Mouse (Mus musculus) lung, postnatal 0 days (tissue): ENCODE results near the gene Mpz. TPM values are rescaled to one million over a fixed set of nuclear protein-coding genes. Genes with fewer than 3 reads are reported as not detected.

ENCODE experiments used
- ATAC-seq: fragments of 200-750 bp; cut with Nextera tagmentation; 2 replicates; pipeline ENCODE4 v1.8.0; 2017; ENCODE audit warnings: moderate library complexity
- DNase-seq: peaks from one replicate; pipeline ENCODE4 v3.0.0-alpha.2; 2016; ENCODE audit warnings: low spot score
- H3K27ac ChIP-seq: fragments of 300-500 bp; sonication (generic); 2 replicates; pipeline ENCODE4 v1.5.1; 2014; ENCODE audit warnings: antibody characterized with exemption, mild to moderate bottlenecking, low read length, mixed read lengths
- H3K27me3 ChIP-seq: fragments of 300-500 bp; sonication (generic); replicated peaks from 2 replicates; pipeline ENCODE4 v1.6.1; 2014; ENCODE audit warnings: low read length, mixed read lengths; ENCODE audit not compliant: insufficient read depth
- H3K36me3 ChIP-seq: fragments of 300-500 bp; sonication (generic); 2 replicates; pipeline ENCODE4 v1.6.1; 2014; ENCODE audit warnings: low read length, mixed read lengths; ENCODE audit not compliant: insufficient read depth
- H3K4me1 ChIP-seq: fragments of 300-500 bp; sonication (generic); 2 replicates; pipeline ENCODE4 v1.6.1; 2014; ENCODE audit warnings: antibody characterized with exemption, low read depth, low read length, mixed read lengths; ENCODE audit not compliant: insufficient read depth
- H3K4me2 ChIP-seq: fragments of 300-500 bp; sonication (generic); replicated peaks from 2 replicates; pipeline ENCODE4 v1.6.1; 2014; ENCODE audit warnings: low read depth, mild to moderate bottlenecking, low read length, moderate library complexity, mixed read lengths
- H3K4me3 ChIP-seq: fragments of 300-500 bp; sonication (generic); 2 replicates; pipeline ENCODE4 v1.5.1; 2014; ENCODE audit warnings: low read depth, low read length
- H3K9ac ChIP-seq: fragments of 300-500 bp; sonication (generic); replicated peaks from 2 replicates; pipeline ENCODE4 v1.6.1; 2014; ENCODE audit warnings: low read depth, mild to moderate bottlenecking
- H3K9me3 ChIP-seq: fragments of 300-500 bp; sonication (generic); 2 replicates; pipeline ENCODE4 v1.6.1; 2016; ENCODE audit warnings: low read length, mixed read lengths
- CTCF ChIP-seq: IDR thresholded peaks from 2 replicates; pipeline ENCODE4 v1.5.1; 2016; ENCODE audit warnings: antibody characterized with exemption, mild to moderate bottlenecking
- EP300 ChIP-seq: IDR thresholded peaks from 2 replicates; pipeline ENCODE4 v1.6.1; 2016; ENCODE audit warnings: antibody characterized with exemption, mild to moderate bottlenecking, control low read depth
- WGBS: fragments of 180-500 bp; shearing (Covaris S2); extraction: QIAGEN DNeasy Blood & Tissue Kit; methylation state at CpG from one replicate; pipeline ENCODE4 v1.1.7; 2014; 5-methylcytosine and 5-hydroxymethylcytosine counted together
- polyA plus RNA-seq: library from polyadenylated mRNA; unstranded; fragments of >200 nt; fragmentation: Nextera tagmentation; extraction: Ambion mirVana; gene quantifications from 2 replicates; pipeline ENCODE4 v1.2.1, GENCODE M21; 2015

The Mpz gene
- polyA plus RNA-seq, 1 experiment from 2014 or later, result 0.62 TPM

DNA sequence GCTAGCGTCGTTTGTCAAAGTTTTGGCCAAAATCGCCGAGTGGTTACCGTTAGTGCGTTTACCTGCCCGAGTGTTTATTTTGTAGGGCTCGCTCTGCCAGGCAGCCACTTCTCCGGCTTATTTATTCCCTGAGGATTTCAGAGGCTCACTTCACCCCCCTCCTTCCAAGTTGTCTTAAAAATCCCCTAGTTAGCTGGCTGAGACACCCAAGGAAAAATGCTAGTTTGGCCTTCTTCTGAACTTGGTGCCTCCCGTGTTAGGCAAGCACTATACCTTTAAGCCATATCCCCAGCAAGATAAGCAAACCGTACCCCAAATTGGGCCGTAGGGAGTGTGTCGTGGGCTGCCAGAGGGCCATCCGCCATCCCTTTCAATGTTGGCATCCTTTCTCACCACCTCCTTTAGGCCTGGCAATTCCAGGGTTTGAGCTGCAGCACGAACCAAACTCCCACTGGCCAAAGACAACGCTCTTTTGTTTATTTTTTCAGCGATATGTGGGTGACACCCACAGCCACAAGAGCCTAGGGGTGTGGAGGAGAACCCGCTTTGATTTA lies 404 bp downstream of the Mpz start:
- peak; percentile 22; the same call in 1 of the 2 replicates for TF ChIP-seq EP300
- no peak for TF ChIP-seq CTCF
- 5% methylated on average over 18 of the region's 18 CpGs for WGBS
- peak; percentile 50 for DNase-seq

GRCm38 (mm10) chr1:171151966-171152365 lies 1.5 kb downstream of the Mpz start:
- DNase-seq, result no peak
- Histone ChIP-seq H3K9me3 (no peaks in the 10 kb centered on the region), H3K4me1 (peaks cover 6% of the 10 kb centered on the region; the same call in 1 of the 2 replicates), H3K4me3 (no peak overlapping the region), H3K4me2 (no peak overlapping the region), H3K27ac (no peak overlapping the region), H3K36me3 (no peaks in the 10 kb centered on the region), H3K27me3 (no peaks in the 10 kb centered on the region), H3K9ac (no peak overlapping the region)
- no peak for TF ChIP-seq CTCF
- no peak for TF ChIP-seq EP300
- no peak for ATAC-seq
- WGBS, result 69% methylated on average over 4 of the region's 4 CpGs

More for the DNA sequence above, 404 bp downstream of the Mpz start:
- Histone ChIP-seq H3K4me2 (peak overlapping the region; percentile 73), H3K9ac (peak overlapping the region; percentile 45; the same call in 1 of the 2 replicates), H3K9me3 (no peaks in the 10 kb centered on the region), H3K36me3 (no peaks in the 10 kb centered on the region), H3K4me3 (peak overlapping the region; percentile 68), H3K27ac (peak overlapping the region; percentile 71), H3K27me3 (no peaks in the 10 kb centered on the region), H3K4me1 (peaks cover 6% of the 10 kb centered on the region; the same call in 1 of the 2 replicates)
- peak; percentile 40 for ATAC-seq

GRCm38 (mm10) chr1:171156644-171157043 lies 6.1 kb downstream of the Mpz start:
- H3K9ac ChIP-seq, result no peak overlapping the region
- H3K4me1 ChIP-seq, result no peaks in the 10 kb centered on the region
- TF ChIP-seq EP300, result no peak
- TF ChIP-seq CTCF, result no peak
- DNase-seq (no peak), ATAC-seq (no peak)
- WGBS, result 48% methylated on average over 3 of the region's 3 CpGs
- no peaks in the 10 kb centered on the region for H3K9me3 ChIP-seq
- H3K4me2 ChIP-seq, result no peak overlapping the region
- no peaks in the 10 kb centered on the region for H3K36me3 ChIP-seq
- no peak overlapping the region for H3K4me3 ChIP-seq
- H3K27ac ChIP-seq, result no peak overlapping the region
- H3K27me3 ChIP-seq, result 0 out of 2 replicates have a peak, but pooled peaks cover 3% of the 10 kb centered on the region

DNA sequence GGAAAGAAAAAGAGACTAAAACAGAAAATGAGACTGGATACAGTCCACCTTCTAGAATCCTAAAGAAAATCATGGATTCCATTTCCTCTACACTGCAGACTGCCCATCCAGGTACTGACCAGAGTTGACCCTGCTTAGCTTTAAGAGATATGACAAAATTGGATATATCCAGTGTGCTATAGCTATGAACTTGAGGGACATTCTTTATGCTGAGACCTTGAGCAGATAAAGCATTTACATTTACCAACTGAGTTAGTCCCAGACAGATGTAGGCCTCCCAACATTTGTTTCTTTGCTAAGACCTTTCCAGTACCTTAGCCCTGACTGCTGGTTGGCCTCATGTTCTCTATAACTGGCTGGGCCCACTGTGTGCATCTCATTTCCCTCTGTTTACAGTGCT lies 7.5 kb downstream of the Mpz start:
- DNase-seq (no peak), ATAC-seq (no peak)
- Histone ChIP-seq H3K4me2 (no peak overlapping the region), H3K9me3 (no peaks in the 10 kb centered on the region), H3K27ac (no peak overlapping the region), H3K27me3 (0 out of 2 replicates have a peak, but pooled peaks cover 3% of the 10 kb centered on the region), H3K4me1 (no peaks in the 10 kb centered on the region), H3K36me3 (no peaks in the 10 kb centered on the region), H3K4me3 (no peak overlapping the region), H3K9ac (no peak overlapping the region)
- TF ChIP-seq CTCF (no peak), EP300 (no peak)

DNA sequence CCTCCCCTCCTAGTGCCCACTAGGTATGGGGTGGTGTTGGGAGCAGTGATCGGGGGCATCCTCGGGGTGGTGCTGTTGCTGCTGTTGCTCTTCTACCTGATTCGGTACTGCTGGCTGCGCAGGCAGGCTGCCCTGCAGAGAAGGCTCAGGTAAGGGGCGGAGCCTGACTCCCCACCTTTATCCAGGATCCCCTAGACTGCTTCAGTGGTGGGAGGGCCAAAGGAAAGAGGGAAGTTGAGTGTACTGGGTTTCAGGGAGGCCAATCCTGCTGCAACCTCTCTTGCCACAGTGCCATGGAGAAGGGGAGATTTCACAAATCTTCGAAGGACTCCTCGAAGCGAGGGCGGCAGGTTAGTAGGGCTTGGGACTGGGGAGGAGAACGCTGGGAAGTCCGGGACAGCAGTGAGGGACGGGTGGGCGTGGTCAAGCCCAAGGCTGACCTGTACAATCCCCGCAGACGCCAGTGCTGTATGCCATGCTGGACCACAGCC lies 9.0 kb downstream of the Mpz start:
- Histone ChIP-seq H3K36me3 (no peaks in the 10 kb centered on the region), H3K9me3 (no peaks in the 10 kb centered on the region), H3K27ac (no peak overlapping the region), H3K27me3 (0 out of 2 replicates have a peak, but pooled peaks cover 3% of the 10 kb centered on the region), H3K4me2 (peak overlapping the region; percentile 39), H3K9ac (no peak overlapping the region), H3K4me3 (peak overlapping the region; percentile 4; the same call in 1 of the 2 replicates), H3K4me1 (no peaks in the 10 kb centered on the region)
- TF ChIP-seq EP300, result no peak
- TF ChIP-seq CTCF, result peak; percentile 49
- peak; percentile 82 for ATAC-seq
- 9% methylated on average over 15 of the region's 15 CpGs for whole genome bisulfite sequencing
- peak; percentile 43 for DNase-seq

DNA sequence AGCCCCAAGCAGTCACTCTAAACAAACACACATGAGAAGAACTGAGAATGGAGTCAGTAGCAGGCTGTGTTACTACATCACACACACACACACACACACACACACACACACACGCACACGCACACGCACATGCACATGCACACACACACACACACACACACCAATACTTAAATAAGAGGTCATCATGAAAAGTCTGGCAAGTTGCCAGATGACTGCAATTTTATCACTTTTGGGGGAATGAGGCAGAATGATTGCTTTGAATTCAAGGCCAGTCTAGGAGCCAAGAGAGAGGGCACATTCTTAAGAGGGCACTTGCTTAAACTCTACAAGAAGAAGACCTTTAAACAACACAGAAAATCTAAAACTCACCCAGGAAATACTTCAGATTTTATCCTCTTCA lies 12.0 kb downstream of the Mpz start:
- ATAC-seq, result no peak
- no peak overlapping the region for H3K4me3 ChIP-seq
- no peak overlapping the region for H3K27ac ChIP-seq
- 0 out of 2 replicates have a peak, but pooled peaks cover 3% of the 10 kb centered on the region for H3K27me3 ChIP-seq
- WGBS, result 87% methylated on average over 3 of the region's 3 CpGs
- TF ChIP-seq CTCF, result no peak
- TF ChIP-seq EP300, result no peak
- no peak overlapping the region for H3K4me2 ChIP-seq
- H3K9me3 ChIP-seq, result no peaks in the 10 kb centered on the region
- no peak for DNase-seq
- H3K9ac ChIP-seq, result no peak overlapping the region
- H3K36me3 ChIP-seq, result no peaks in the 10 kb centered on the region
- H3K4me1 ChIP-seq, result no peaks in the 10 kb centered on the region
